Mouse (Mus musculus): ENCODE results near the gene Ppp1r35. TPM values are rescaled to one million over a fixed set of nuclear protein-coding genes. Genes with fewer than 3 reads are reported as not detected.

Gene Ppp1r35
- total RNA-seq, 2 experiments from 2014 or later: 24.1 to 36.7 TPM

- peak; percentile 14; the same call in 1 of the 2 replicates for ATAC-seq (replicated peaks; ENCODE audit: poor library complexity, severe bottlenecking)
Observed at GRCm38 (mm10) chr5:137779053-137779933, 644 bp downstream of the Ppp1r35 start.

- ATAC-seq (replicated peaks; ENCODE audit: poor library complexity, severe bottlenecking): no peak
Observed at GRCm38 (mm10) chr5:137781661-137782060, 3.0 kb downstream of the Ppp1r35 start.

GRCm38 (mm10) chr5:137782776-137783522 lies 4.3 kb downstream of the Ppp1r35 start:
- no peak for ATAC-seq (replicated peaks; ENCODE audit: poor library complexity, severe bottlenecking)

GRCm38 (mm10) chr5:137783901-137784540 lies 5.4 kb downstream of the Ppp1r35 start:
- no peak for ATAC-seq (replicated peaks; ENCODE audit: poor library complexity, severe bottlenecking)

GRCm38 (mm10) chr5:137784546-137784945 lies 5.9 kb downstream of the Ppp1r35 start:
- ATAC-seq (replicated peaks; ENCODE audit: poor library complexity, severe bottlenecking): no peak

- peak; percentile 1; the same call in 1 of the 2 replicates for ATAC-seq (replicated peaks; ENCODE audit: poor library complexity, severe bottlenecking)
Observed at GRCm38 (mm10) chr5:137785164-137786031, 6.7 kb downstream of the Ppp1r35 start.

- ATAC-seq (replicated peaks; ENCODE audit: poor library complexity, severe bottlenecking): peak; percentile 68
Observed at GRCm38 (mm10) chr5:137786109-137786942, 7.7 kb downstream of the Ppp1r35 start.

- peak; percentile 36 for ATAC-seq (replicated peaks; ENCODE audit: poor library complexity, severe bottlenecking)
Observed at GRCm38 (mm10) chr5:137787151-137787928, 8.7 kb downstream of the Ppp1r35 start, which contains the start of the genes Mepce and Zcwpw1. Gene Mepce (minus strand): TSS chr5:137787655. Gene Zcwpw1 (plus strand): TSS chr5:137787798.

GRCm38 (mm10) chr5:137788171-137788570 lies 9.5 kb downstream of the Ppp1r35 start:
- no peak for ATAC-seq (replicated peaks; ENCODE audit: poor library complexity, severe bottlenecking)

- ATAC-seq (replicated peaks; ENCODE audit: poor library complexity, severe bottlenecking): no peak
Observed at GRCm38 (mm10) chr5:137788946-137789531, 10.4 kb downstream of the Ppp1r35 start.

GRCm38 (mm10) chr5:137791553-137791952 lies 12.9 kb downstream of the Ppp1r35 start:
- no peak for ATAC-seq (replicated peaks; ENCODE audit: poor library complexity, severe bottlenecking)

- 0 out of 2 replicates have a peak, but pooled peaks have one; percentile 25 for ATAC-seq (replicated peaks; ENCODE audit: poor library complexity, severe bottlenecking)
Observed at GRCm38 (mm10) chr5:137796606-137797005, 18.0 kb downstream of the Ppp1r35 start.

GRCm38 (mm10) chr5:137800917-137801316 lies 22.3 kb downstream of the Ppp1r35 start:
- ATAC-seq (replicated peaks; ENCODE audit: poor library complexity, severe bottlenecking): no peak

- no peak for ATAC-seq (replicated peaks; ENCODE audit: poor library complexity, severe bottlenecking)
Observed at GRCm38 (mm10) chr5:137806158-137806557, 27.5 kb downstream of the Ppp1r35 start.

- no peak for ATAC-seq (replicated peaks; ENCODE audit: poor library complexity, severe bottlenecking)
Observed at GRCm38 (mm10) chr5:137808316-137808715, 29.7 kb downstream of the Ppp1r35 start.

GRCm38 (mm10) chr5:137817466-137818222 lies 39.0 kb downstream of the Ppp1r35 start:
- no peak for ATAC-seq (replicated peaks; ENCODE audit: poor library complexity, severe bottlenecking)

GRCm38 (mm10) chr5:137822126-137822525 lies 43.5 kb downstream of the Ppp1r35 start:
- ATAC-seq (replicated peaks; ENCODE audit: poor library complexity, severe bottlenecking): no peak

Data from granulocyte monocyte progenitor cell, adult 5-6 weeks (primary cell).